Mouse (Mus musculus): ENCODE measurements around the gene Synrg. TPM values are rescaled to one million over a fixed set of nuclear protein-coding genes. Genes with fewer than 3 reads are reported as not detected.

Gene Synrg
- polyA plus RNA-seq, 1 experiment = 0.28 TPM

- no peaks in the 10 kb centered on the region for H3K27me3 ChIP-seq (ENCODE audit: control insufficient read depth)
- TF ChIP-seq GATA1 (IDR thresholded peaks at IDR 0.05; ENCODE audit: low read length) = no peak
- TF ChIP-seq TAL1 (IDR thresholded peaks at IDR 0.05; ENCODE audit: low read length) = no peak
- H3K4me3 ChIP-seq (replicated peaks) = no peak overlapping the region
- peaks cover 20% of the 10 kb centered on the region for H3K4me1 ChIP-seq (ENCODE audit: control insufficient read depth)
- peaks cover 94% of the 10 kb centered on the region for H3K36me3 ChIP-seq (ENCODE audit: control insufficient read depth)
- no peaks in the 10 kb centered on the region for H3K9me3 ChIP-seq (ENCODE audit: control insufficient read depth, low read length)
These were observed 12.2 kb downstream of the Synrg start for GRCm38 (mm10) chr11:83976236-83976977.

- TF ChIP-seq GATA1 (IDR thresholded peaks at IDR 0.05; ENCODE audit: low read length) (no peak), TAL1 (IDR thresholded peaks at IDR 0.05; ENCODE audit: low read length) (no peak)
- Histone ChIP-seq H3K36me3 (ENCODE audit: control insufficient read depth) (peaks cover 93% of the 10 kb centered on the region), H3K9me3 (ENCODE audit: control insufficient read depth, low read length) (no peaks in the 10 kb centered on the region), H3K4me3 (replicated peaks) (no peak overlapping the region), H3K27me3 (ENCODE audit: control insufficient read depth) (no peaks in the 10 kb centered on the region), H3K4me1 (ENCODE audit: control insufficient read depth) (peaks cover 20% of the 10 kb centered on the region)
These were observed 13.6 kb downstream of the Synrg start for GRCm38 (mm10) chr11:83977810-83978209.

GRCm38 (mm10) chr11:83979992-83980391 lies 15.8 kb downstream of the Synrg start:
- peaks cover 95% of the 10 kb centered on the region for H3K36me3 ChIP-seq (ENCODE audit: control insufficient read depth)
- H3K27me3 ChIP-seq (ENCODE audit: control insufficient read depth) = no peaks in the 10 kb centered on the region
- peaks cover 15% of the 10 kb centered on the region for H3K4me1 ChIP-seq (ENCODE audit: control insufficient read depth)
- no peaks in the 10 kb centered on the region for H3K9me3 ChIP-seq (ENCODE audit: control insufficient read depth, low read length)
- TF ChIP-seq TAL1 (IDR thresholded peaks at IDR 0.05; ENCODE audit: low read length) = no peak
- no peak for TF ChIP-seq GATA1 (IDR thresholded peaks at IDR 0.05; ENCODE audit: low read length)
- H3K4me3 ChIP-seq (replicated peaks) = no peak overlapping the region

GRCm38 (mm10) chr11:83981338-83981737 lies 17.1 kb downstream of the Synrg start:
- H3K4me3 ChIP-seq (replicated peaks) = no peak overlapping the region
- TF ChIP-seq TAL1 (IDR thresholded peaks at IDR 0.05; ENCODE audit: low read length) = no peak
- TF ChIP-seq GATA1 (IDR thresholded peaks at IDR 0.05; ENCODE audit: low read length) = no peak
- no peaks in the 10 kb centered on the region for H3K9me3 ChIP-seq (ENCODE audit: control insufficient read depth, low read length)
- H3K27me3 ChIP-seq (ENCODE audit: control insufficient read depth) = no peaks in the 10 kb centered on the region
- peaks cover 96% of the 10 kb centered on the region for H3K36me3 ChIP-seq (ENCODE audit: control insufficient read depth)
- H3K4me1 ChIP-seq (ENCODE audit: control insufficient read depth) = peaks cover 2% of the 10 kb centered on the region

DNA sequence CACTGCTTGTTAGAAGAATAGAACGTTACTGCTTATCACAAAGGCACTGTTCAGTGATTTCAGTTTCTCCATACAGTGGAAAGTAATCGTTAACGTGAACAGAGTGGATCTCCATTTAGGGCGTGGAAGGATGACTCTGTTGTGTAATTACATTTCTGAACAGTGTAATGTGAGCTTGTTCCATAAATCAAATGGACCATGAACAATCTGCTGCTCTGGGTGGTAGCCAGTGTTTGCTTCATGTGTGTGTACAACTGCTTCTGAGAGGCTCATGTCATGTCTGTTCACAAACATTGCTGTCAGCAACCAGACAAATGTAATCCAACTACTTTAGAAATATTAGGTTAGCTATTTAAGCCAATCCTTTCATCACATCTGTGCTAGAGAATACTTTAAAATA lies 27.5 kb downstream of the Synrg start:
- Histone ChIP-seq H3K27me3 (ENCODE audit: control insufficient read depth) (no peaks in the 10 kb centered on the region), H3K4me3 (replicated peaks) (no peak overlapping the region), H3K36me3 (ENCODE audit: control insufficient read depth) (peaks cover 94% of the 10 kb centered on the region), H3K9me3 (ENCODE audit: control insufficient read depth, low read length) (no peaks in the 10 kb centered on the region), H3K4me1 (ENCODE audit: control insufficient read depth) (no peaks in the 10 kb centered on the region)
- no peak for TF ChIP-seq GATA1 (IDR thresholded peaks at IDR 0.05; ENCODE audit: low read length)
- TF ChIP-seq TAL1 (IDR thresholded peaks at IDR 0.05; ENCODE audit: low read length) = no peak

DNA sequence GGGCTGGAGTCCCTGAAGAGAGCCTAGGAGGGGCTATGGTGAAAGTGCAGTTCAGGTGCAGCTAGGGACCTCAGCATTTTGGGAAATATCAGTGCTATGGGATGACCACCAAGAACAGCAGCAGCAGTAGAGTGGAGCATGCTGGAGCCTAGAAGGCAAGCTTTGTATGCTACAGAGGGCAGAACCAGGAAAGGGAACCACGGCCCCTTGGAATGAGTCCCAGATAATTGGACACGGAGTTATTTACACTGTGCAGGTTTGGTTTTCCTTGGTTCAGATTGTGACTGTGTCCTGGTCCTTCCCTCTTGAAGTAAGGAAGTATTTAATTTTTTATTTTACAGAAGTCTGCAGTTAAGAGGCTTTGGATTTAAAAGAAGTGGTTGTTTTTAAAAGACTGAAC lies 29.2 kb downstream of the Synrg start:
- peaks cover 94% of the 10 kb centered on the region for H3K36me3 ChIP-seq (ENCODE audit: control insufficient read depth)
- H3K9me3 ChIP-seq (ENCODE audit: control insufficient read depth, low read length) = no peaks in the 10 kb centered on the region
- no peaks in the 10 kb centered on the region for H3K4me1 ChIP-seq (ENCODE audit: control insufficient read depth)
- no peak for TF ChIP-seq TAL1 (IDR thresholded peaks at IDR 0.05; ENCODE audit: low read length)
- TF ChIP-seq GATA1 (IDR thresholded peaks at IDR 0.05; ENCODE audit: low read length) = no peak
- H3K27me3 ChIP-seq (ENCODE audit: control insufficient read depth) = no peaks in the 10 kb centered on the region
- no peak overlapping the region for H3K4me3 ChIP-seq (replicated peaks)

DNA sequence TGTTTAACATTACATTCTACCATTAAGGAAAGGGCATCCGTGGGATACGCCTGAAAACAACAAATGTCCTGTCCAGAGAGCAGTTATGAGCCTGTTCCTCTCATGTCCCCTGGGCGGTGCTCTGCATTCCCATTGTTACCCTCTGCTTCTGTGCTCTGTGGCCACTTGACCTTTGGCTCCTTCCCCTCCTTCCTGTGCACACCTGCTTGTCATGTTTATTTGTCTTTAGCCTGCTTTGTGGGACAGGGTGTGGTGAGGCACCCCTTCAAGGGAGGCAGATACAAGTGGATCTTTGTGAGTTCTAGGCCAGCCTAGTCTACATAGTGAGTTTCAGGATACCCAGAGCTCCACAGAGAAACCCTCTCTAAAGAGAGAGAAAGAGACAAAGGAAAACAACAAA lies 30.3 kb downstream of the Synrg start:
- Histone ChIP-seq H3K36me3 (ENCODE audit: control insufficient read depth) (peaks cover 97% of the 10 kb centered on the region), H3K27me3 (ENCODE audit: control insufficient read depth) (no peaks in the 10 kb centered on the region), H3K4me3 (replicated peaks) (no peak overlapping the region), H3K9me3 (ENCODE audit: control insufficient read depth, low read length) (no peaks in the 10 kb centered on the region), H3K4me1 (ENCODE audit: control insufficient read depth) (no peaks in the 10 kb centered on the region)
- TF ChIP-seq TAL1 (IDR thresholded peaks at IDR 0.05; ENCODE audit: low read length) (no peak), GATA1 (IDR thresholded peaks at IDR 0.05; ENCODE audit: low read length) (no peak)

DNA sequence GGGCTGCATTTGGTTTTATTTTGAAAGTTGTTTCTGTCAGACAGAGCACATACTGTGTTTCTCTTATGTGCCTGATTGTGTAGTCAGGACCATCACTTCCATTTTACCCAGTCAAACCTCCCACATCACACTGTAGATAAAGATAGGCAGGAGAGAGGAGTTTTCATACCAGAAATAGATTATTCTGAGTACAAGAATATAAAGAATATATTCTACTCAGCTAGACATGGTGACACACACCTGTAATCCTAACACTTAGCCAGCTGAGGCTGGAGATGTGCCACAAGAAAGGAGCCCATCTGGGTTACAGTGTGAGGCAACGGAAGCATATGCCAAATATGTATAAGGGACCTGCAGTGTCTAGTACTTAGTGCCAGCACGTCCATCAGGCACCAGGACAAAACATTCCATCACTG lies 31.3 kb downstream of the Synrg start:
- H3K27me3 ChIP-seq (ENCODE audit: control insufficient read depth) = no peaks in the 10 kb centered on the region
- no peak overlapping the region for H3K4me3 ChIP-seq (replicated peaks)
- peaks cover 92% of the 10 kb centered on the region for H3K36me3 ChIP-seq (ENCODE audit: control insufficient read depth)
- no peaks in the 10 kb centered on the region for H3K4me1 ChIP-seq (ENCODE audit: control insufficient read depth)
- H3K9me3 ChIP-seq (ENCODE audit: control insufficient read depth, low read length) = no peaks in the 10 kb centered on the region
- TF ChIP-seq GATA1 (IDR thresholded peaks at IDR 0.05; ENCODE audit: low read length) (no peak), TAL1 (IDR thresholded peaks at IDR 0.05; ENCODE audit: low read length) (no peak)

GRCm38 (mm10) chr11:83997171-83997868 lies 33.1 kb downstream of the Synrg start:
- Histone ChIP-seq H3K27me3 (ENCODE audit: control insufficient read depth) (no peaks in the 10 kb centered on the region), H3K4me3 (replicated peaks) (no peak overlapping the region), H3K36me3 (ENCODE audit: control insufficient read depth) (peaks cover 93% of the 10 kb centered on the region), H3K9me3 (ENCODE audit: control insufficient read depth, low read length) (no peaks in the 10 kb centered on the region), H3K4me1 (ENCODE audit: control insufficient read depth) (no peaks in the 10 kb centered on the region)
- TF ChIP-seq GATA1 (IDR thresholded peaks at IDR 0.05; ENCODE audit: low read length) = no peak
- TF ChIP-seq TAL1 (IDR thresholded peaks at IDR 0.05; ENCODE audit: low read length) = no peak

All from erythroblast, embryonic 14.5 days (primary cell).